Mouse (Mus musculus) liver, embryonic 14.5 days (tissue): ENCODE data around the gene Agmo. TPM values are rescaled to one million over a fixed set of nuclear protein-coding genes. Genes with fewer than 3 reads are reported as not detected.

Experiments
- ATAC-seq: fragments of 200-750 bp; cut with Nextera tagmentation; 2 replicates; pipeline ENCODE4 v1.8.0; 2017; ENCODE audit warnings: moderate number of reproducible peaks, mild to moderate bottlenecking, moderate library complexity; ENCODE audit not compliant: insufficient read depth
- DNase-seq, 3 experiments: peaks; one replicate each; pipeline ENCODE4 v3.0.0-alpha.2; 2012 to 2013; ENCODE audit warnings: low read depth in 3 of 3, low spot score in 3 of 3
- H3K27ac ChIP-seq: fragments of 300-500 bp; sonication (generic); 2 replicates; pipeline ENCODE4 v1.5.1; 2014; ENCODE audit warnings: moderate library complexity, mild to moderate bottlenecking, control low read depth, inconsistent platforms
- H3K27me3 ChIP-seq: fragments of 300-500 bp; sonication (generic); 2 replicates; pipeline ENCODE4 v1.6.1; 2014; ENCODE audit warnings: mild to moderate bottlenecking, low read length, moderate library complexity; ENCODE audit not compliant: control insufficient read depth, insufficient read depth
- H3K36me3 ChIP-seq: fragments of 300-500 bp; sonication (generic); replicated peaks from 2 replicates; pipeline ENCODE4 v1.6.1; 2014; ENCODE audit warnings: low read depth; ENCODE audit not compliant: control insufficient read depth, insufficient read depth
- H3K4me1 ChIP-seq, 2 experiments: fragments of 200-500 bp in 1 of 2; fragments of 300-500 bp in 1 of 2; sonication (generic) in 1 of 2; replicated peaks; 2 replicates each; pipeline ENCODE4 v1.6.1; 2012 to 2014; ENCODE audit warnings: antibody characterized with exemption in 1 of 2, inconsistent platforms in 1 of 2, low read length in 1 of 2; ENCODE audit not compliant: control insufficient read depth in 2 of 2, insufficient read depth in 2 of 2
- H3K4me2 ChIP-seq: fragments of 300-500 bp; sonication (generic); 2 replicates; pipeline ENCODE4 v1.6.1; 2014; ENCODE audit warnings: low read depth, mild to moderate bottlenecking, control low read depth, moderate library complexity
- H3K4me3 ChIP-seq, 2 experiments: fragments of 200-500 bp in 1 of 2; fragments of 300-500 bp in 1 of 2; sonication (generic) in 1 of 2; 2 replicates each; pipeline ENCODE4 v1.5.1; 2012 to 2014; ENCODE audit warnings: low read depth in 2 of 2, low read length in 2 of 2, mild to moderate bottlenecking in 2 of 2, control low read depth in 1 of 2, inconsistent platforms in 1 of 2, moderate library complexity in 1 of 2; ENCODE audit not compliant: insufficient read depth in 1 of 2
- H3K9ac ChIP-seq: fragments of 300-500 bp; sonication (generic); replicated peaks from 2 replicates; pipeline ENCODE4 v1.6.1; 2014; ENCODE audit warnings: mild to moderate bottlenecking, control low read depth, moderate library complexity
- H3K9me3 ChIP-seq: fragments of 300-500 bp; sonication (generic); 2 replicates; pipeline ENCODE4 v1.6.1; 2016; ENCODE audit warnings: low read length, mixed read lengths; ENCODE audit not compliant: control insufficient read depth
- CTCF ChIP-seq: IDR thresholded peaks from 2 replicates; pipeline ENCODE4 v1.5.1; 2016; ENCODE audit warnings: antibody characterized with exemption, low read depth, control low read depth
- EP300 ChIP-seq: IDR thresholded peaks from 2 replicates; pipeline ENCODE4 v1.6.1; 2016; ENCODE audit warnings: antibody characterized with exemption, low read depth
- WGBS: fragments of 180-500 bp; shearing (Covaris S2); extraction: QIAGEN DNeasy Blood & Tissue Kit; methylation state at CpG from one replicate; pipeline ENCODE4 v1.1.7; 2014; ENCODE audit not compliant: insufficient replicate concordance; 5-methylcytosine and 5-hydroxymethylcytosine counted together
- polyA plus RNA-seq, 2 experiments: library from polyadenylated mRNA; depleted of rRNA in 1 of 2; stranded (reverse) in 1 of 2; unstranded in 1 of 2; fragments of >200 nt; fragmentation: Nextera tagmentation in 1 of 2; extraction: Ambion mirVana in 1 of 2; gene quantifications; 2 replicates each; pipeline versions ENCODE4 v1.2.1 to v1.2.3; 2012 to 2014

Gene Agmo
- polyA plus RNA-seq, 2 experiments, result 4.6 to 13.9 TPM

DNA sequence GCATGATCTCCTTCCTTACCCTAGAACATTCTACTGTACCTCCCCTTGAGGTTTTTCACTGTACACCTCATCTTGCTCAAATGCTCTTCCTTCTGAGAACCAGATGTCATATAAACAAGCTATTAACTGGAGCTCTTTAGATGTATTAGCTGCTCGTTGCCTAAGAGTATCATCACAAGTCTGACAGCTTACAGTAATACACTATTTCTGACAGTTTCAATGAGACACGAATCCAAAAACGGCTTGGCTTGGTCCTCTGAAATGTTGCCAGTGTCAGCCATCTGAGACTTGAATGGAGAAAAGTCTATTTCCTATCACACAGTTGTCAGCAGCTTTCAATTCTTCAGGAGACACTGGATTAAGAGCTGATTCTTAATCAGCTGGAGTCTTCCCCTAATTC is 257.4 kb downstream of the Agmo start:
- TF ChIP-seq EP300 (no peak), CTCF (no peak)
- DNase-seq, result no peak
- no peak for ATAC-seq
- no peak overlapping the region for H3K9ac ChIP-seq
- no peaks in the 10 kb centered on the region for H3K9me3 ChIP-seq
- no peak overlapping the region for H3K27ac ChIP-seq
- 61% methylated on average over 3 of the region's 3 CpGs for WGBS
- H3K27me3 ChIP-seq, result no peaks in the 10 kb centered on the region
- no peak overlapping the region for H3K4me3 ChIP-seq
- H3K4me1 ChIP-seq, result no peaks in the 10 kb centered on the region
- H3K4me2 ChIP-seq, result no peak overlapping the region
- H3K36me3 ChIP-seq, result no peaks in the 10 kb centered on the region

DNA sequence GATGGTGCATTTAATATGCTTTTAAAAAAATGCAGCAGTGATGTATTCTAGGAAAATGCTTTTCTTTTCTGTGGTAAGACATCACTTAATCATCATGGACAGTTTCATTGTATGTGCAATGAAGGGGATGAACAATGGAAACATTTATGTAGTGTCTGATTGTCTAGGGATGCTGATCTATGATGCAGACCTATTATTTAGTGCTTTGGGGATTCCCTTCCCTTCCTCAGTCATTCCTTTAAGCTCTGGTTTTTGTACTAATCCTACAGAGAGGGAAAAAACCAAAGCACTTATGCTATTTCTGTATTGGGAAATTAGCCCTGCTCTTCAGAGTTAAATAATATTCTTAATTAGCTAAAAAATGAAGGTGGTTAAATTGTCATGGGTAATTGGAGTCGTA is 266.0 kb downstream of the Agmo start:
- H3K4me1 ChIP-seq, result no peaks in the 10 kb centered on the region
- WGBS, result 45% methylated on average over 1 of the region's 1 CpGs
- no peaks in the 10 kb centered on the region for H3K27me3 ChIP-seq
- DNase-seq, result no peak
- no peak overlapping the region for H3K27ac ChIP-seq
- no peaks in the 10 kb centered on the region for H3K9me3 ChIP-seq
- H3K4me2 ChIP-seq, result no peak overlapping the region
- no peak for TF ChIP-seq CTCF
- no peak for TF ChIP-seq EP300
- no peaks in the 10 kb centered on the region for H3K36me3 ChIP-seq
- ATAC-seq, result no peak
- no peak overlapping the region for H3K9ac ChIP-seq
- no peak overlapping the region for H3K4me3 ChIP-seq

DNA sequence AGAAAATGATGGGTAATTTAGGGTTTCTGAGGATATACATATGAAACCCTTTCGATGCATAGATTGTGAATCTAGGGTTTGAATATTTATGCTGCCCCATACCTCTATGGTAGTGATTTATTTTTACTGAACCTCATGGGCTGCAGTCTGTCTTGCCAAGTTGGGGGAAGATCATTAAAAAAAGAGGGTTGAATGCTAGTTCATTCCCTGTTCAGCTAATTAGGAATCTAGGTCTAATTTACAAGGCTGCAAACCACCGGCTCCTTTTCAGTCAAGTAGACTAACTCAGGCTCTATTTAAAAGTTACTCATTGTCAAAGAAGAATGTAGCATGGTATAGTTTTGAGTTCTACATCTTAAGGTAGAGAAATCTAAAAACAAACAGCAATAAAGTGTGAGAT is 266.4 kb downstream of the Agmo start:
- 69% methylated on average over 2 of the region's 2 CpGs for WGBS
- DNase-seq (no peak), ATAC-seq (no peak)
- Histone ChIP-seq H3K36me3 (no peaks in the 10 kb centered on the region), H3K4me1 (no peaks in the 10 kb centered on the region), H3K9me3 (no peaks in the 10 kb centered on the region), H3K9ac (no peak overlapping the region), H3K27ac (no peak overlapping the region), H3K4me3 (no peak overlapping the region), H3K4me2 (no peak overlapping the region), H3K27me3 (no peaks in the 10 kb centered on the region)
- TF ChIP-seq CTCF (no peak), EP300 (no peak)

- ATAC-seq (no peak), DNase-seq (no peak)
- no peaks in the 10 kb centered on the region for H3K4me1 ChIP-seq
Measured at GRCm38 (mm10) chr12:37521772-37522171, 280.3 kb downstream of the Agmo start.

DNA sequence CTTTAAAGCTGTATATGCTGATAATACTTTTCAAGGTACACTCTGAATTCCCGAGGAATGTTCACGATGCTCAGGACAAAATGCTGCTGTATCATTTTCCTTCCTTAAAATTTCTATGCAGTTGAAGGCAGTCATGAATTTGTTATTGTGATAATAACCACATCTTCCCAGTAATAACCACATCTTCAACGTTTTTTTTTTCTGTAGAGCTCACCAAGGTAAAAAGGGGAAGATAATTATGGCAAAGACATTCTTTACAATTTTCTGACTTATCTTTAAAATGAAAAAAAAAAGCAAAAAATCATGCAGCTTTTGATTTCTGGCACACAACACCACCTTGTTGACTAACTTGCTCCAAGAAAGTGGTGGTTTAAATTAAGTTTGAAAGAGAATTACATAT is 283.2 kb downstream of the Agmo start:
- TF ChIP-seq CTCF (no peak), EP300 (no peak)
- no peak overlapping the region for H3K4me3 ChIP-seq
- WGBS, result 53% methylated on average over 3 of the region's 3 CpGs
- H3K27ac ChIP-seq, result no peak overlapping the region
- H3K4me2 ChIP-seq, result no peak overlapping the region
- no peak overlapping the region for H3K9ac ChIP-seq
- DNase-seq (no peak), ATAC-seq (no peak)
- H3K36me3 ChIP-seq, result no peaks in the 10 kb centered on the region
- no peaks in the 10 kb centered on the region for H3K27me3 ChIP-seq
- no peaks in the 10 kb centered on the region for H3K4me1 ChIP-seq
- H3K9me3 ChIP-seq, result no peaks in the 10 kb centered on the region

More at GRCm38 (mm10) chr12:37521772-37522171, 280.3 kb downstream of the Agmo start:
- TF ChIP-seq CTCF (no peak), EP300 (no peak)
- H3K36me3 ChIP-seq, result no peaks in the 10 kb centered on the region
- no peaks in the 10 kb centered on the region for H3K9me3 ChIP-seq
- H3K9ac ChIP-seq, result no peak overlapping the region
- H3K4me2 ChIP-seq, result no peak overlapping the region
- no peak overlapping the region for H3K27ac ChIP-seq
- H3K4me3 ChIP-seq, result no peak overlapping the region
- 26% methylated on average over 1 of the region's 1 CpGs for WGBS
- H3K27me3 ChIP-seq, result no peaks in the 10 kb centered on the region

- WGBS, result 46% methylated on average over 1 of the region's 1 CpGs
- Histone ChIP-seq H3K9me3 (no peaks in the 10 kb centered on the region), H3K36me3 (no peaks in the 10 kb centered on the region), H3K9ac (no peak overlapping the region), H3K4me2 (no peak overlapping the region), H3K27me3 (no peaks in the 10 kb centered on the region), H3K4me3 (no peak overlapping the region), H3K4me1 (no peaks in the 10 kb centered on the region), H3K27ac (no peak overlapping the region)
- no peak for ATAC-seq
- no peak for DNase-seq
- TF ChIP-seq EP300 (no peak), CTCF (no peak)
Measured at GRCm38 (mm10) chr12:37540994-37541393, 299.6 kb downstream of the Agmo start.
